Mouse (Mus musculus): ENCODE data around the gene Themis. TPM values are rescaled to one million over a fixed set of nuclear protein-coding genes. Genes with fewer than 3 reads are reported as not detected.

Gene Themis
- total and polyA plus RNA-seq, 2 experiments from 2014 or later: not detected

DNA sequence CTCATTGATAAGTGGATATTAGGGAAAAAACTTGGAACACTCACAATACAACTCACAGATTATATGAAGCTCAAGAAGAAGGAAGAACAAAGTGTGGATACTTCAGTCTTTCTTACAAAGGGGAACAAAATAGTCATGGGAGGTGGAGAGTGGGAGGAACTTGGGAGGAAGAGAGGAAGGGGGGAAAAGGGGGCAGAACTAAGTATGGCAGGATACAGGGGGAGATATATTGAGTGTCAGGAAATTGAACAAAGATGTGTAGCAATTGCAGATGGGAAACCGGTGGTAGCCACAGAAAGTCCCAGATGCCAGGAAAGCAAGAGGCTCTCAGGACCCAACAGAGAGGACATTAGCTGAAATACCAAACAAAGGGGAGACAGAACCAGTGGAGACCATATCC lies 219.5 kb downstream of the Themis start:
- Histone ChIP-seq H3K9me3 (ENCODE audit: low read length) (no peaks in the 10 kb centered on the region), H3K27me3 (ENCODE audit: insufficient read depth, low read length) (no peaks in the 10 kb centered on the region), H3K27ac (no peak overlapping the region), H3K9ac (replicated peaks; ENCODE audit: low read length) (no peak overlapping the region), H3K36me3 (ENCODE audit: insufficient read depth, low read length) (no peaks in the 10 kb centered on the region), H3K4me1 (ENCODE audit: insufficient read depth, low read length) (no peaks in the 10 kb centered on the region), H3K4me2 (ENCODE audit: low read depth, low read length) (no peak overlapping the region), H3K4me3 (ENCODE audit: low read length) (no peak overlapping the region)
- no peak for DNase-seq (ENCODE audit: low spot score)
- ATAC-seq: no peak
- WGBS: 84% methylated on average over 1 of the region's 1 CpGs
- TF ChIP-seq CTCF (IDR thresholded peaks at IDR 0.05; ENCODE audit: low read depth): no peak

DNA sequence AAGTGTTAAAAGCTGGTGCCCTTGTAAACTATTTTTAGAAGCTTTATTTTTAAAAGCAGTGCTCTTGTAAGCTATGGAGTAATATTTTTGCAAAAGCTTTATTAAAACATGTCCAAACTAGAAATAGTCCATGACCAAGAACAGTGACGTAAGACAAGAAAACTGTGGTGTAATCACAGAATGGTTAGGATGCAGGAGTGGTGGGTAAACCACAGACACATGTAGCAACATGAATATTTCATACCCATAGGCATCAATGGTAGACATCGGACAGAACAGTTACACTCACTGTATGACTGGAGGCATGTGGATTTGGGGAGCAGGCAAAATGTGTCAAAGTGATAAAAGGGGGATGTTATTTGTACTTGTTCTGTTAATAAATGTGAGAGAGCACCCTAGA lies 222.7 kb downstream of the Themis start:
- Histone ChIP-seq H3K9me3 (ENCODE audit: low read length) (no peaks in the 10 kb centered on the region), H3K4me2 (ENCODE audit: low read depth, low read length) (no peak overlapping the region), H3K27me3 (ENCODE audit: insufficient read depth, low read length) (no peaks in the 10 kb centered on the region), H3K36me3 (ENCODE audit: insufficient read depth, low read length) (no peaks in the 10 kb centered on the region), H3K4me3 (ENCODE audit: low read length) (no peak overlapping the region), H3K9ac (replicated peaks; ENCODE audit: low read length) (no peak overlapping the region), H3K4me1 (ENCODE audit: insufficient read depth, low read length) (no peaks in the 10 kb centered on the region), H3K27ac (no peak overlapping the region)
- ATAC-seq (no peak), DNase-seq (ENCODE audit: low spot score) (no peak)
- 91% methylated on average over 2 of the region's 2 CpGs for WGBS
- TF ChIP-seq CTCF (IDR thresholded peaks at IDR 0.05; ENCODE audit: low read depth): no peak

DNA sequence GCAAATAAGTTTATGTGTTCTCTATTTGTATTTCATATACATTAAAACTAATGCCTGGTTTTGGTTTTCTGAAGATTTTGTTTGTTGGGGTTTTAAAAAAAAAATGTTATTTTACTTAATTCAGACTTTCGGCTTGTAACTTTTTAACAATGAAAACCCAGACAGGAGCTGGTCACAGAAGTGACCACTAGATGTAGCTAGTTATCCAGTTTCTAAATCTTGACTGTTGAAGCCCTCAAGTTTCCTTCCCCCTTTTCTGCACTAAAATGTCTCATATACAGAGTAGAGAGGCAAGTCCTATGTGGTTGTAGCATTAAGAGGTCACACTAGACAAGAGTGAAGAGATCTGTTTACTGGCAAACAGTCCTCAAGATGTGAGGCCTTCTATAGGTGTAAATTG lies 230.2 kb downstream of the Themis start:
- H3K36me3 ChIP-seq (ENCODE audit: insufficient read depth, low read length): no peaks in the 10 kb centered on the region
- H3K4me1 ChIP-seq (ENCODE audit: insufficient read depth, low read length): no peaks in the 10 kb centered on the region
- WGBS: 62% methylated on average over 1 of the region's 1 CpGs
- H3K9me3 ChIP-seq (ENCODE audit: low read length): no peaks in the 10 kb centered on the region
- H3K27ac ChIP-seq: no peak overlapping the region
- H3K9ac ChIP-seq (replicated peaks; ENCODE audit: low read length): no peak overlapping the region
- no peak overlapping the region for H3K4me2 ChIP-seq (ENCODE audit: low read depth, low read length)
- H3K27me3 ChIP-seq (ENCODE audit: insufficient read depth, low read length): no peaks in the 10 kb centered on the region
- DNase-seq (ENCODE audit: low spot score) (peak; percentile 60), ATAC-seq (no peak)
- peak; percentile 67 for TF ChIP-seq CTCF (IDR thresholded peaks at IDR 0.05; ENCODE audit: low read depth)
- H3K4me3 ChIP-seq (ENCODE audit: low read length): no peak overlapping the region

All from hindbrain, postnatal 0 days (tissue).